Mouse (Mus musculus) CH12.LX (cell line): ENCODE measurements at regions not wholly inside any gene's neighbourhood (a gene's known extent, or its start where the extent isn't known, plus 50 kb on each side); places are given as distances from the start of the nearest gene placed in this dataset.

ENCODE experiments used
- CTCF ChIP-seq, 2 experiments: IDR thresholded peaks in 1 of 2; conservative IDR thresholded peaks in 1 of 2; 2 replicates each; pipeline ENCODE4 v1.5.1; 2011 to 2012; ENCODE audit warnings: low read depth in 2 of 2, low read length in 2 of 2, improper control_type of control experiment in 1 of 2, inconsistent platforms in 1 of 2, mild to moderate bottlenecking in 1 of 2, moderate library complexity in 1 of 2
- KAT2A ChIP-seq: IDR thresholded peaks from 2 replicates; pipeline ENCODE4 v1.6.1; 2012; ENCODE audit warnings: low read length, improper control_type of control experiment, inconsistent platforms; ENCODE audit not compliant: insufficient replicate concordance
- MAX ChIP-seq: IDR thresholded peaks from 2 replicates; pipeline ENCODE4 v1.6.1; 2011; ENCODE audit warnings: low read length, improper control_type of control experiment
- POLR2A ChIP-seq: IDR thresholded peaks from 2 replicates; pipeline ENCODE4 v1.6.1; 2011; ENCODE audit warnings: low read depth, mild to moderate bottlenecking, improper control_type of control experiment, low read length
- POLR2AphosphoS2 ChIP-seq: IDR thresholded peaks from 2 replicates; pipeline ENCODE4 v1.6.1; 2011; ENCODE audit warnings: low read depth, low read length, improper control_type of control experiment
- SMC3 ChIP-seq: IDR thresholded peaks from 2 replicates; pipeline ENCODE4 v1.6.1; 2011; ENCODE audit warnings: low read depth, low read length, improper control_type of control experiment
- ZKSCAN1 ChIP-seq: IDR thresholded peaks from 2 replicates; pipeline ENCODE4 v1.6.1; 2012; ENCODE audit warnings: low read depth, inconsistent platforms, low read length, improper control_type of control experiment, borderline replicate concordance

DNA sequence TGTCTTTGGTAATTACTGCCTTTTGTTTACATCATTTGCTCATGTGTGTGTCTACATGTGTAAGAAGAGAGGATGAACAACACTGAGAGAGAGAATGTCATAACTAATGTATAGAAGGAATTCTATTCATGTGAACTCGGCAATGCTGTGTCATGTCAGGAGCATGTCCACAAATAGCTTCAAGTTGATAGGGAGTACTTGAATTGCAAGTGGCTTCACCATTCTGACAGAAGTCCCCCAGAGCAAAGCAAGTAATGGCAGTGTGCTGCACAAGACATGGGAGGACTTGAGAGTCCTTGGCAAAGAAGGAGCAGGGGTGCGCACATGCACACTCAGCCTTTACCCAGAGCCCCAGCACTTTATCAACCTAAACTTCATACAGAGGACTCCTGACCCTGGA is 919.9 kb upstream of the Tenm2 start:
- TF ChIP-seq KAT2A = no peak
- no peak for TF ChIP-seq POLR2A
- TF ChIP-seq CTCF (conservative IDR thresholded peaks at IDR 0.05 in 1 of 2, IDR thresholded peaks at IDR 0.05 in 1 of 2; ENCODE audit: low read depth in 2 of 2, low read length in 2 of 2) = no peak
- TF ChIP-seq MAX = no peak
- no peak for TF ChIP-seq ZKSCAN1
- no peak for TF ChIP-seq SMC3
- TF ChIP-seq POLR2AphosphoS2 = no peak
